Mouse (Mus musculus): ENCODE measurements around the gene F2rl2. TPM values are rescaled to one million over a fixed set of nuclear protein-coding genes. Genes with fewer than 3 reads are reported as not detected.

The F2rl2 gene
- total and polyA plus RNA-seq, 2 experiments: 0.15 TPM; not detected in 1

- no peaks in the 10 kb centered on the region for H3K4me1 ChIP-seq (ENCODE audit: control insufficient read depth, insufficient read depth, low read length)
- TF ChIP-seq CTCF (IDR thresholded peaks at IDR 0.05; ENCODE audit: low read depth, low read length) (no peak), POLR2A (IDR thresholded peaks at IDR 0.05; ENCODE audit: extremely low read depth, insufficient read depth, low read length) (no peak)
- no peak overlapping the region for H3K9ac ChIP-seq (ENCODE audit: low read depth, low read length)
- H3K79me2 ChIP-seq (ENCODE audit: control insufficient read depth, insufficient read depth, low read length): no peaks in the 10 kb centered on the region
- DNase-seq (ENCODE audit: extremely low read depth, low read depth, low spot score): no peak
- H3K4me3 ChIP-seq (ENCODE audit: insufficient read depth, low read depth, low read length): no peak overlapping the region
- no peak overlapping the region for H3K27ac ChIP-seq (replicated peaks; ENCODE audit: insufficient read depth, low read depth, low read length)
- H3K27me3 ChIP-seq (ENCODE audit: control insufficient read depth, insufficient read depth, low read length): no peaks in the 10 kb centered on the region
- WGBS: 65% methylated on average over 4 of the region's 4 CpGs
- H3K36me3 ChIP-seq (ENCODE audit: control insufficient read depth, insufficient read depth, low read length): peaks cover 39% of the 10 kb centered on the region
These were observed 48.8 kb downstream of the F2rl2 start for GRCm38 (mm10) chr13:95745451-95745850.

GRCm38 (mm10) chr13:95746509-95746908, 49.9 kb downstream of the F2rl2 start:
- H3K36me3 ChIP-seq (ENCODE audit: control insufficient read depth, insufficient read depth, low read length): peaks cover 39% of the 10 kb centered on the region
- no peaks in the 10 kb centered on the region for H3K4me1 ChIP-seq (ENCODE audit: control insufficient read depth, insufficient read depth, low read length)
- DNase-seq (ENCODE audit: extremely low read depth, low read depth, low spot score): no peak
- no peak overlapping the region for H3K9ac ChIP-seq (ENCODE audit: low read depth, low read length)
- no peak overlapping the region for H3K27ac ChIP-seq (replicated peaks; ENCODE audit: insufficient read depth, low read depth, low read length)
- H3K79me2 ChIP-seq (ENCODE audit: control insufficient read depth, insufficient read depth, low read length): no peaks in the 10 kb centered on the region
- 39% methylated on average over 6 of the region's 6 CpGs for WGBS
- no peak overlapping the region for H3K4me3 ChIP-seq (ENCODE audit: insufficient read depth, low read depth, low read length)
- no peak for TF ChIP-seq POLR2A (IDR thresholded peaks at IDR 0.05; ENCODE audit: extremely low read depth, insufficient read depth, low read length)
- TF ChIP-seq CTCF (IDR thresholded peaks at IDR 0.05; ENCODE audit: low read depth, low read length): peak; percentile 72
- no peaks in the 10 kb centered on the region for H3K27me3 ChIP-seq (ENCODE audit: control insufficient read depth, insufficient read depth, low read length)

- TF ChIP-seq POLR2A (IDR thresholded peaks at IDR 0.05; ENCODE audit: extremely low read depth, insufficient read depth, low read length): no peak
- no peak overlapping the region for H3K9ac ChIP-seq (ENCODE audit: low read depth, low read length)
- 94% methylated on average over 7 of the region's 7 CpGs for WGBS
- peaks cover 1% of the 10 kb centered on the region; the same call in 1 of the 2 replicates for H3K4me1 ChIP-seq (ENCODE audit: control insufficient read depth, insufficient read depth, low read length)
- H3K79me2 ChIP-seq (ENCODE audit: control insufficient read depth, insufficient read depth, low read length): peaks cover 4% of the 10 kb centered on the region; the same call in 1 of the 2 replicates
- DNase-seq (ENCODE audit: extremely low read depth, low read depth, low spot score): no peak
- H3K27me3 ChIP-seq (ENCODE audit: control insufficient read depth, insufficient read depth, low read length): no peaks in the 10 kb centered on the region
- no peak overlapping the region for H3K4me3 ChIP-seq (ENCODE audit: insufficient read depth, low read depth, low read length)
- H3K27ac ChIP-seq (replicated peaks; ENCODE audit: insufficient read depth, low read depth, low read length): no peak overlapping the region
- H3K36me3 ChIP-seq (ENCODE audit: control insufficient read depth, insufficient read depth, low read length): peaks cover 39% of the 10 kb centered on the region
These were observed 50.4 kb downstream of the F2rl2 start for GRCm38 (mm10) chr13:95747101-95747500.

GRCm38 (mm10) chr13:95747541-95747940, 50.9 kb downstream of the F2rl2 start:
- Histone ChIP-seq H3K4me1 (ENCODE audit: control insufficient read depth, insufficient read depth, low read length) (peaks cover 3% of the 10 kb centered on the region; the same call in 1 of the 2 replicates), H3K27me3 (ENCODE audit: control insufficient read depth, insufficient read depth, low read length) (no peaks in the 10 kb centered on the region), H3K27ac (replicated peaks; ENCODE audit: insufficient read depth, low read depth, low read length) (no peak overlapping the region), H3K36me3 (ENCODE audit: control insufficient read depth, insufficient read depth, low read length) (peaks cover 42% of the 10 kb centered on the region), H3K4me3 (ENCODE audit: insufficient read depth, low read depth, low read length) (no peak overlapping the region), H3K9ac (ENCODE audit: low read depth, low read length) (no peak overlapping the region), H3K79me2 (ENCODE audit: control insufficient read depth, insufficient read depth, low read length) (peaks cover 8% of the 10 kb centered on the region; the same call in 1 of the 2 replicates)
- TF ChIP-seq POLR2A (IDR thresholded peaks at IDR 0.05; ENCODE audit: extremely low read depth, insufficient read depth, low read length) (no peak), CTCF (IDR thresholded peaks at IDR 0.05; ENCODE audit: low read depth, low read length) (no peak)
- DNase-seq (ENCODE audit: extremely low read depth, low read depth, low spot score): no peak
- 76% methylated on average over 11 of the region's 11 CpGs for WGBS

Other genes with a start within 250 kb of the F2rl2 start
- not detected in 2 replicates for gene S100z, start 218.1 kb upstream of the F2rl2 start, total RNA-seq (2014; rRNA removed)
- not detected in 2 replicates for gene S100z, start 218.1 kb upstream of the F2rl2 start, polyA plus RNA-seq (2012; rRNA removed)
- 0.13 and 0.18 TPM in 2 replicates for gene F2rl1, start 171.6 kb upstream of the F2rl2 start, total RNA-seq (2014; rRNA removed)
- 0.07 and 0.24 TPM in 2 replicates for gene F2rl1, start 171.6 kb upstream of the F2rl2 start, polyA plus RNA-seq (2012; rRNA removed)
- gene F2r, start 78.4 kb upstream of the F2rl2 start, total RNA-seq (2014; rRNA removed): 10.0 and 11.4 TPM in 2 replicates
- gene F2r, start 78.4 kb upstream of the F2rl2 start, polyA plus RNA-seq (2012; rRNA removed): 7.4 and 7.8 TPM in 2 replicates
- gene Iqgap2, start 195.1 kb downstream of the F2rl2 start, total RNA-seq (2014; rRNA removed): 156 and 189 TPM in 2 replicates
- gene Iqgap2, start 195.1 kb downstream of the F2rl2 start, polyA plus RNA-seq (2012; rRNA removed): 21.4 and 31.5 TPM in 2 replicates

All from liver, adult 2 months (tissue).